Mouse (Mus musculus): Measurements from ENCODE around the gene Gsk3b.
"Not testable (repeated sequence)": the region's sequence is repeated elsewhere in the genome, so short reads cannot be mapped to it uniquely, and the experiment has no call there.

Gene Gsk3b

GRCm38 (mm10) chr16:38191460-38191859, 102.7 kb downstream of the Gsk3b start:
- no peak for DNase-seq

- no peak for DNase-seq
Observed at GRCm38 (mm10) chr16:38192640-38193039, 103.8 kb downstream of the Gsk3b start.

GRCm38 (mm10) chr16:38197299-38197698, 108.5 kb downstream of the Gsk3b start:
- DNase-seq: peak; percentile 81

- no peak for DNase-seq
Observed at GRCm38 (mm10) chr16:38205272-38205671, 116.5 kb downstream of the Gsk3b start.

GRCm38 (mm10) chr16:38222491-38222890, 133.7 kb downstream of the Gsk3b start:
- not testable (repeated sequence) for DNase-seq

- DNase-seq: no peak
Observed at GRCm38 (mm10) chr16:38236936-38237585, 148.3 kb downstream of the Gsk3b start.

GRCm38 (mm10) chr16:38239729-38240128, 150.9 kb downstream of the Gsk3b start:
- peak; percentile 66 for DNase-seq

- no peak for DNase-seq
Observed at GRCm38 (mm10) chr16:38240167-38240566, 151.4 kb downstream of the Gsk3b start.

- DNase-seq: no peak
Observed at GRCm38 (mm10) chr16:38244111-38244510, 155.3 kb downstream of the Gsk3b start.

GRCm38 (mm10) chr16:38245379-38245778, 156.6 kb downstream of the Gsk3b start:
- no peak for DNase-seq

GRCm38 (mm10) chr16:38245849-38246585, 157.2 kb downstream of the Gsk3b start:
- DNase-seq: no peak

GRCm38 (mm10) chr16:38248331-38248961, 159.6 kb downstream of the Gsk3b start:
- DNase-seq: no peak

GRCm38 (mm10) chr16:38250467-38250866, 161.7 kb downstream of the Gsk3b start:
- DNase-seq: no peak

GRCm38 (mm10) chr16:38254001-38254400, 165.2 kb downstream of the Gsk3b start:
- peak; percentile 16 for DNase-seq

GRCm38 (mm10) chr16:38255107-38255506, 166.3 kb downstream of the Gsk3b start:
- DNase-seq: no peak

GRCm38 (mm10) chr16:38255927-38256326, 167.1 kb downstream of the Gsk3b start:
- no peak for DNase-seq

GRCm38 (mm10) chr16:38271601-38272000, 182.8 kb downstream of the Gsk3b start:
- DNase-seq: no peak

- DNase-seq: no peak
Observed at GRCm38 (mm10) chr16:38272483-38272882, 183.7 kb downstream of the Gsk3b start.

GRCm38 (mm10) chr16:38274737-38275136, 185.9 kb downstream of the Gsk3b start:
- no peak for DNase-seq

GRCm38 (mm10) chr16:38279794-38280193, 191.0 kb downstream of the Gsk3b start:
- DNase-seq: no peak

GRCm38 (mm10) chr16:38280951-38281350, 192.2 kb downstream of the Gsk3b start:
- no peak for DNase-seq

- DNase-seq: no peak
Observed at GRCm38 (mm10) chr16:38282559-38283160, 193.9 kb downstream of the Gsk3b start.

GRCm38 (mm10) chr16:38283300-38283699, 194.5 kb downstream of the Gsk3b start:
- no peak for DNase-seq

- DNase-seq: no peak
Observed at GRCm38 (mm10) chr16:38285801-38286200, 197.0 kb downstream of the Gsk3b start.

All from lung, postnatal 14 days (tissue).